Mouse (Mus musculus) limb, embryonic 11.5 days (tissue): ENCODE results near the gene Vmn2r100. TPM values are rescaled to one million over a fixed set of nuclear protein-coding genes. Genes with fewer than 3 reads are reported as not detected.

Experiments used
- ATAC-seq: fragments of 200-750 bp; cut with Nextera tagmentation; 2 replicates; pipeline ENCODE4 v1.8.0; 2017; ENCODE audit warnings: low read depth; ENCODE audit not compliant: insufficient number of reproducible peaks, low FRiP score, low TSS enrichment
- DNase-seq: peaks from one replicate; pipeline ENCODE4 v3.0.0-alpha.2; 2015; ENCODE audit warnings: low spot score
- H3K27ac ChIP-seq: fragments of 300-500 bp; sonication (generic); replicated peaks from 2 replicates; pipeline ENCODE4 v1.5.1; 2014; ENCODE audit warnings: low read depth, mild to moderate bottlenecking, low read length
- H3K27me3 ChIP-seq: fragments of 300-500 bp; sonication (generic); 2 replicates; pipeline ENCODE4 v1.6.1; 2014; ENCODE audit warnings: mild to moderate bottlenecking, low read length, mixed read lengths; ENCODE audit not compliant: control insufficient read depth, insufficient read depth
- H3K36me3 ChIP-seq: fragments of 300-500 bp; sonication (generic); 2 replicates; pipeline ENCODE4 v1.6.1; 2014; ENCODE audit warnings: mild to moderate bottlenecking, low read length, moderate library complexity, mixed read lengths; ENCODE audit not compliant: control insufficient read depth, insufficient read depth
- H3K4me1 ChIP-seq: fragments of 300-500 bp; sonication (generic); 2 replicates; pipeline ENCODE4 v1.6.1; 2014; ENCODE audit warnings: low read length, mixed read lengths; ENCODE audit not compliant: control insufficient read depth, insufficient read depth
- H3K4me2 ChIP-seq: fragments of 300-500 bp; sonication (generic); 2 replicates; pipeline ENCODE4 v1.6.1; 2014; ENCODE audit warnings: low read depth, mild to moderate bottlenecking, moderate library complexity; ENCODE audit not compliant: severe bottlenecking
- H3K4me3 ChIP-seq: fragments of 300-500 bp; sonication (generic); 2 replicates; pipeline ENCODE4 v1.5.1; 2014; ENCODE audit warnings: low read depth, low read length
- H3K9ac ChIP-seq: fragments of 300-500 bp; sonication (generic); 2 replicates; pipeline ENCODE4 v1.6.1; 2014; ENCODE audit warnings: mild to moderate bottlenecking, low read length
- H3K9me3 ChIP-seq: fragments of 300-500 bp; sonication (generic); 2 replicates; pipeline ENCODE4 v1.6.1; 2016; ENCODE audit warnings: low read length; ENCODE audit not compliant: control insufficient read depth
- polyA plus RNA-seq: library from polyadenylated mRNA; unstranded; fragments of >200 nt; fragmentation: Nextera tagmentation; extraction: Ambion mirVana; gene quantifications from 2 replicates; pipeline ENCODE4 v1.2.1, GENCODE M21; 2014

Vmn2r100 gene
- polyA plus RNA-seq: not detected in 2 replicates

- no peak for ATAC-seq
- H3K9ac ChIP-seq: no peak within 1 kb of the TSS
- H3K36me3 ChIP-seq: no peaks in the 10 kb centered on the region
- DNase-seq: no peak
- no peak within 1 kb of the TSS for H3K4me2 ChIP-seq
- no peaks in the 10 kb centered on the region for H3K9me3 ChIP-seq
- H3K4me1 ChIP-seq: no peaks in the 10 kb centered on the region
- H3K4me3 ChIP-seq: no peak within 1 kb of the TSS
- H3K27me3 ChIP-seq: no peaks in the 10 kb centered on the region
- H3K27ac ChIP-seq: no peak within 1 kb of the TSS
These were observed at the start of gene Vmn2r100 for GRCm38 (mm10) chr17:19504432-19504831. Gene Vmn2r100, plus strand, starts transcription at chr17:19504732.

GRCm38 (mm10) chr17:19482866-19483265, 21.7 kb upstream of the Vmn2r100 start:
- DNase-seq: no peak
- H3K4me3 ChIP-seq: no peak overlapping the region
- no peak overlapping the region for H3K4me2 ChIP-seq
- 0 out of 2 replicates have a peak, but pooled peaks cover 3% of the 10 kb centered on the region for H3K9me3 ChIP-seq
- no peaks in the 10 kb centered on the region for H3K36me3 ChIP-seq
- ATAC-seq: no peak
- no peaks in the 10 kb centered on the region for H3K4me1 ChIP-seq
- H3K27ac ChIP-seq: no peak overlapping the region
- no peak overlapping the region for H3K9ac ChIP-seq
- no peaks in the 10 kb centered on the region for H3K27me3 ChIP-seq

DNA sequence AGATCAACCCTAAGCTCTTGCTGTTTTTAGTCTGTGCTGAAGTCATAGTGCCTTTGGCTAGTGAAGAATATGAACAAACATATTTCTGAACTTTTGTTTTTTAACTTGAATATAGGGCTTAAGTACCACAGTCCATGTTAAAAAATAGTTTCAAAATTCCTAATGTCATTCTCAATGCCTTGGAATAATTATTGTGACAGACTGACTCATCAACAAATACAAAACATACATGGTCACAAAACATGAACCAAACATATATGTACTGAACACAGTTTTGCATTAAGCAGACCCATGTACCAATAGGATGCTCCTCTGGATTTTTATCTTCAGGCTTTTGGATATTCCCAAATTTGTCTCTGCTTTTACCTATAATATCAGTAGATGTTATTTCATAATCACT, 72.4 kb downstream of the Vmn2r100 start, which contains the start of gene Vmn2r101:
TSS of gene Vmn2r101 (plus strand) at position 301 of the 400 bp plus-strand sequence.
- ATAC-seq: no peak

More for the DNA sequence above, 72.4 kb downstream of the Vmn2r100 start, which contains the start of gene Vmn2r101:
- H3K9me3 ChIP-seq: no peaks in the 10 kb centered on the region
- H3K36me3 ChIP-seq: no peaks in the 10 kb centered on the region
- DNase-seq: no peak
- H3K27me3 ChIP-seq: no peaks in the 10 kb centered on the region
- no peak within 1 kb of the TSS for H3K4me2 ChIP-seq
- no peaks in the 10 kb centered on the region for H3K4me1 ChIP-seq
- no peak within 1 kb of the TSS for H3K9ac ChIP-seq
- H3K4me3 ChIP-seq: no peak within 1 kb of the TSS
- H3K27ac ChIP-seq: no peak within 1 kb of the TSS

Other genes starting within 250 kb of the Vmn2r100 start
- not detected in 2 replicates for gene Vmn2r99, start 142.8 kb upstream of the Vmn2r100 start, polyA plus RNA-seq
- gene Vmn2r101, start 72.5 kb downstream of the Vmn2r100 start, polyA plus RNA-seq: not detected in 2 replicates
- not detected in 2 replicates for gene Vmn2r102, start 155.6 kb downstream of the Vmn2r100 start, polyA plus RNA-seq